In genomic region chr9:112186336-112187305, GRCm38 (mm10) we compare ENCODE assay signal across 8 mouse cellular contexts. TPM values are rescaled to one million over a fixed set of nuclear protein-coding genes. Genes with fewer than 3 reads are reported as not detected.
DNase-seq lines count a peak whose midpoint lies in the region; ATAC-seq and TF ChIP-seq lines count a peak whose summit lies in the region.

No protein-coding gene starts in this region.

- DNase-seq in intestine, embryonic 14.5 days (ENCODE audit: low spot score), result no peak
- DNase-seq in liver, embryonic 13.5 days, result no peak
- peak; percentile 34 to 45 for DNase-seq in thymus, adult 18-20 months
- DNase-seq in adrenal gland, postnatal 36 days, result no peak
- no peak for DNase-seq in kidney, adult 2 months
- no peak for DNase-seq in gastrocnemius, postnatal 36 days

- H3K9me3 ChIP-seq in intestine, embryonic 14.5 days (ENCODE audit: control insufficient read depth, low read length), result no peaks in the 10 kb centered on the region
- no peaks in the 10 kb centered on the region for H3K9me3 ChIP-seq in intestine, embryonic 15.5 days
- no peaks in the 10 kb centered on the region for H3K9me3 ChIP-seq in embryonic facial prominence, embryonic 15.5 days (replicated peaks)
- H3K9me3 ChIP-seq in liver, embryonic 13.5 days (replicated peaks), result no peaks in the 10 kb centered on the region

- no peak for TF ChIP-seq CTCF in kidney, adult 2 months (conservative IDR thresholded peaks at IDR 0.05; ENCODE audit: insufficient read depth, insufficient read length, low read depth, low read length)

- H3K4me3 ChIP-seq in intestine, embryonic 14.5 days (ENCODE audit: low read depth, low read length), result no peak overlapping the region
- H3K4me3 ChIP-seq in intestine, embryonic 15.5 days (replicated peaks), result no peak overlapping the region
- H3K4me3 ChIP-seq in embryonic facial prominence, embryonic 15.5 days (replicated peaks), result peak overlapping the region; percentile 16
- H3K4me3 ChIP-seq in liver, embryonic 13.5 days (replicated peaks), result no peak overlapping the region
- H3K4me3 ChIP-seq in kidney, adult 2 months (ENCODE audit: insufficient read depth, low read depth, low read length), result no peak overlapping the region

- no peak overlapping the region for H3K9ac ChIP-seq in intestine, embryonic 14.5 days (ENCODE audit: low read length)
- H3K9ac ChIP-seq in intestine, embryonic 15.5 days, result no peak overlapping the region
- H3K9ac ChIP-seq in embryonic facial prominence, embryonic 15.5 days, result no peak overlapping the region
- H3K9ac ChIP-seq in liver, embryonic 13.5 days, result no peak overlapping the region

- H3K27ac ChIP-seq in intestine, embryonic 14.5 days (ENCODE audit: low read depth), result no peak overlapping the region
- H3K27ac ChIP-seq in intestine, embryonic 15.5 days, result no peak overlapping the region
- H3K27ac ChIP-seq in embryonic facial prominence, embryonic 15.5 days (replicated peaks), result no peak overlapping the region
- H3K27ac ChIP-seq in liver, embryonic 13.5 days, result no peak overlapping the region
- H3K27ac ChIP-seq in kidney, adult 2 months (ENCODE audit: insufficient read depth, low read depth, low read length), result no peak overlapping the region

- intact Hi-C loops in gastrocnemius, postnatal 36 days (cut with DNase I), result no loop called here

- H3K27me3 ChIP-seq in intestine, embryonic 14.5 days (replicated peaks; ENCODE audit: control insufficient read depth, insufficient read depth, low read length), result no peaks in the 10 kb centered on the region; the same call in 1 of the 2 replicates
- 0 out of 2 replicates have a peak, but pooled peaks cover 3% of the 10 kb centered on the region for H3K27me3 ChIP-seq in intestine, embryonic 15.5 days (replicated peaks)
- H3K27me3 ChIP-seq in embryonic facial prominence, embryonic 15.5 days, result no peaks in the 10 kb centered on the region; the same call in 1 of the 2 replicates
- H3K27me3 ChIP-seq in liver, embryonic 13.5 days, result 0 out of 2 replicates have a peak, but pooled peaks cover 13% of the 10 kb centered on the region
- no peaks in the 10 kb centered on the region for H3K27me3 ChIP-seq in kidney, adult 2 months (replicated peaks; ENCODE audit: control insufficient read depth, insufficient read depth, low read length)

- WGBS in intestine, embryonic 14.5 days, result 27% methylated on average over 14 of the region's 14 CpGs
- 26% methylated on average over 14 of the region's 14 CpGs for WGBS in intestine, embryonic 15.5 days
- 11% methylated on average over 14 of the region's 14 CpGs for WGBS in embryonic facial prominence, embryonic 15.5 days
- WGBS in liver, embryonic 13.5 days (ENCODE audit: insufficient replicate concordance), result 20% methylated on average over 14 of the region's 14 CpGs
- WGBS in kidney, adult 2 months, result 29% methylated on average over 14 of the region's 14 CpGs

- ATAC-seq in intestine, embryonic 14.5 days (replicated peaks; ENCODE audit: low FRiP score, low TSS enrichment, low read depth), result no peak
- ATAC-seq in intestine, embryonic 15.5 days, result no peak
- no peak for ATAC-seq in embryonic facial prominence, embryonic 15.5 days (ENCODE audit: insufficient number of reproducible peaks, low FRiP score, low TSS enrichment, low read depth)
- peak; percentile 47; the same call in 1 of the 2 replicates for ATAC-seq in liver, embryonic 13.5 days (ENCODE audit: low read depth)

- TF ChIP-seq POLR2A in kidney, adult 2 months (IDR thresholded peaks at IDR 0.05; ENCODE audit: low read depth, low read length), result no peak

- no peaks in the 10 kb centered on the region for H3K4me1 ChIP-seq in intestine, embryonic 14.5 days (replicated peaks; ENCODE audit: control insufficient read depth, insufficient read depth, low read length)
- 0 out of 2 replicates have a peak, but pooled peaks cover 3% of the 10 kb centered on the region for H3K4me1 ChIP-seq in intestine, embryonic 15.5 days (replicated peaks)
- peaks cover 14% of the 10 kb centered on the region for H3K4me1 ChIP-seq in embryonic facial prominence, embryonic 15.5 days
- H3K4me1 ChIP-seq in liver, embryonic 13.5 days (replicated peaks), result peaks cover 25% of the 10 kb centered on the region
- no peaks in the 10 kb centered on the region for H3K4me1 ChIP-seq in kidney, adult 2 months (ENCODE audit: control insufficient read depth, insufficient read depth, low read length)

- H3K36me3 ChIP-seq in intestine, embryonic 14.5 days (ENCODE audit: control insufficient read depth, insufficient read depth, low read length), result no peaks in the 10 kb centered on the region
- no peaks in the 10 kb centered on the region for H3K36me3 ChIP-seq in intestine, embryonic 15.5 days
- H3K36me3 ChIP-seq in embryonic facial prominence, embryonic 15.5 days, result no peaks in the 10 kb centered on the region
- H3K36me3 ChIP-seq in liver, embryonic 13.5 days, result no peaks in the 10 kb centered on the region
- no peaks in the 10 kb centered on the region for H3K36me3 ChIP-seq in kidney, adult 2 months (ENCODE audit: control insufficient read depth, insufficient read depth, low read length)

- H3K4me2 ChIP-seq in intestine, embryonic 14.5 days (ENCODE audit: low read length), result peak overlapping the region; percentile 6; the same call in 1 of the 2 replicates
- H3K4me2 ChIP-seq in intestine, embryonic 15.5 days (replicated peaks), result no peak overlapping the region
- H3K4me2 ChIP-seq in embryonic facial prominence, embryonic 15.5 days (replicated peaks), result peak overlapping the region; percentile 37
- H3K4me2 ChIP-seq in liver, embryonic 13.5 days, result no peak overlapping the region

RNA-seq across cellular contexts. Expression of gene Arpp21, which starts 49.1 kb away (rescaled TPM):
- 1.0 and 2.0 TPM in 2 replicates for polyA plus RNA-seq in intestine, embryonic 14.5 days (2014; fragmentation: Nextera tagmentation; extraction: Ambion mirVana)
- polyA plus RNA-seq in intestine, embryonic 15.5 days (2015; fragmentation: Nextera tagmentation; extraction: Ambion mirVana), result 0.70 and 1.1 TPM in 2 replicates
- 20.7 and 29.3 TPM in 2 replicates for polyA plus RNA-seq in embryonic facial prominence, embryonic 15.5 days (2015; fragmentation: Nextera tagmentation; extraction: Ambion mirVana)
- 0.81 and 1.1 TPM in 2 replicates for polyA plus RNA-seq in liver, embryonic 13.5 days (2015; fragmentation: Nextera tagmentation; extraction: Ambion mirVana)
- under 1 TPM in 1 of 2 experiments, not detected in 1; 0.53 TPM for total RNA-seq in adrenal gland, postnatal 36 days (2021)
- polyA plus RNA-seq in kidney, adult 2 months (2012; rRNA removed), result 0.18 and 0.74 TPM in 2 replicates
- 10 to 100 TPM; 11.6 to 24.5 TPM for total RNA-seq in gastrocnemius, postnatal 36 days (2021)

Comparison
In these comparisons a context has a peak if more than half of its experiments do, and no peak if none do; other contexts are left out.
1. H3K4me2 ChIP-seq: peak in intestine, embryonic 14.5 days (single experiment) and embryonic facial prominence, embryonic 15.5 days (single experiment); none in intestine, embryonic 15.5 days (single experiment) and liver, embryonic 13.5 days (single experiment).
2. DNase-seq: peak in thymus, adult 18-20 months (2 of 2); none in intestine, embryonic 14.5 days (single experiment), liver, embryonic 13.5 days (single experiment), adrenal gland, postnatal 36 days (0 of 2), kidney, adult 2 months (single experiment) and gastrocnemius, postnatal 36 days (0 of 2).